Mouse (Mus musculus) right cerebral cortex, postnatal 4 days (tissue): ENCODE data around the gene Tcaf1.

ENCODE experiments used
- DNase-seq: peaks from one replicate; pipeline ENCODE4 v3.0.0-alpha.2; 2022

Tcaf1 gene

DNA sequence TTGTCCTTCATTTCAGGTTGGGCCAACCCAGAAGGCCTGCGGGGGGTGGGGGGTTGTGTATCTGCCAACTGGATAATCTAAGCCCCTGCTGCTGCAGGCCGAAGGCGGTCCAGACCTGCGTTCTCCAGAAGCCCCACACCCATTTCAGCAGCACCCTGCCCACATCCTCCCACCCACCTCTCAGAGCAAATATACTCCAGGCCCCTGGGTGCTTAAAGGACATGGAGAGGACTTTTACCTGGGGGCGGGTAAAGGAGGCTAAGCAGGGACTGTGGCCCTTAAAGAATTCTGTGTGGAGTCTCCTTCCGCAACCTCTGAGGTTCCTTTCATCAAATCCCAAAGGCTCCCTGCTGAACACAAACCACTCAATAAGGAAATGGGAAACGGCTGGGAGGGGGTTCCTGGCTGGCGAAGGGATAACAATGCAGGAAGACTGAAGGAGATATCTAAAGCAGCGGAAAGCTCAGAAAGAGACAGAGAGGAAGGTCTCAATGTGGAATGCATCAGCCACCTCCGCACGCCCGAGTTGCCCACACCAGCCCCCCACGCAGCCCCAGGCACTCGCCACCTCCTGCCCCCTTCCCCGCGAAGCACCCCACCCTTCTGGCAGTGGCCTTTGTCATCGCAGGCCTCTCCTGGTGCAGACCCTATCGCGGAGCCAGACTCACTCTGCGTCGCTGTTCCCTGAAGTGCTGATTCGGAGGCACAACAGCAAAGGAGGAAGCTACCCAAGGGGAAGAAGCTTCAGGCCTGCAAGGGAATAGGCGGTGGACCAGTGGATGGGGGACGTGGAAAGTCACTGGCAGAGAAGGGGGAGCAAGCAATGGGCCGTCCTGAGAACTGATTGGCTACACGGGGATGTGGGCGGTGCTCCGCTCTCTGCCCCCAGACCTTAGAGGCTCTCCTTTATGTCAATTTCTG is at the start of gene Tcaf1:
TSS of gene Tcaf1 (minus strand) at position 798 of the 921 bp plus-strand sequence.
- peak; percentile 80 for DNase-seq

DNA sequence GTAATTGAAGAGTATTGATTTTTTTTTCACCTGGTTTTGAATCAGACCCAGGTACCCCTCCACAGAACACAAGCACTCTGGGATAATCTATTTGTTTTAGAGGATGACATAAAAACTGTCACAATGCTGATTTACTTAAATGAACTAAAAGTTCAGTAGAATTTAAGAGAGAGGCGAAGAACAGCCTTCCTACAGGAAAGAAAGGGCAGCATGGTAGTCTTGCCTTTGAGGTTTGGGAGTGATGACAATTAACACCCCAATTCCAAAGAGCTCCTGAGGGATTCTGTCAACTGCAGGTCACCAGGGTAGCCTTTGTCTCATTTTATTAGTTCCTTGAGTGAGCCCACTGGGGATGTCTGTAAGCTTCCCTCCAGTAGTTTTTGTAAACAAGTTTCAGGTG is 46.2 kb upstream of the Tcaf1 start, which contains the start of gene Olfr38:
TSS of gene Olfr38 (plus strand) at position 301 of the 400 bp plus-strand sequence.
- no peak for DNase-seq

DNA sequence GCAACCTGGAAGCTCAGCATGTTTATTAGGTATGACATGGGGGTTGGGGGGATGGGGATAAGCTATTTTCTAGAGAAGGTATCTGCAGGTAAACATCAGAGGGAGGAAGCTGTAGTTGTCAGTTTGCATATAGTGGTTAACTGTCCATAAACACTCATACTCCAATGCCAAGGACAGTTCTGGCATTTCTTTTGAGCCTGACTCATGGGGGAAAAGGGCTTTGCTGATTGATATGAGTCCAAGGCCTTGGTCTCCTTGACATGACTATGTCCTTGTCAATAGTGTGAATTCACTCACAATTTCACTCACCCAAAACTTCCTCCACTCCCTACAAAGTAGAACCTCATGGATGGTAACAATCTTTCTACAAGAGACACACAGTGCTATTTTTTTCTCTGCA is 38.0 kb upstream of the Tcaf1 start:
- no peak for DNase-seq

DNA sequence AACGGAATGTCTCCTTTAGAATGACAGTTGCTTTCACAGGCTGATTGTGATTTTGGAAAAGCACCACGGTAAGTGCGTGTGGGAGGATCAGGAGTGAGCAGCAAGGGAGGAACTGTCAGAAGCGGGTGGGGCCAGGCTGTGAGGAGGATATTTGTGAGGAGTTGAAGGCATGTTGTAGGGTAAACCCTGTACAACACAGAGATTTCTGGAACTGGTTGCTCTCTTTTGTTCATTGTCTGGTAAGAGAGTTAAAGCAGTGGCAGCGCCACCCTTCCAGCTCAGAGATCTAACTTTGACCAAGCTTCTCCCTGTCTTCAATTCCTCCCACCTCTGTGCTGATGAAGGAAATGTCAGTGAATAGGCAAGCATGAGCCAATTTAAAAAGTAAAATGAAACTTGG is 32.4 kb upstream of the Tcaf1 start:
- DNase-seq = no peak

DNA sequence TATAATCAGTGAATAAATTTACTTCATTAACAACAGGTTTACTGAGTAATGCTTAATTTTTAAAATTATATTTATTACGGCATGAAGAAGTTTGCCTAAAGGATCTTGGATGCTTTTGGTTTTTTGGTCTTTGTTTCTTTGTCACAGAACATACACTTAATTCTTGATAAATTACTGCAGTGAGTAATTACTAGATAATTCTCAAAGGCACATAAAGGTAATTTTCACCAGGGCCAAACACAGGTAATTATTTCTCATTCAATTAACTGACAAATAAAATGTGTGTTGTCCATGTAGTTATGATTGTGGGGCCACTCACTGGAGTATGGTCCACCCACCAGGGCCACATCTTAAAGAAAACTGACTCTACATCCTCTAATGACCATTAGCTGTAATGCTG is 29.2 kb upstream of the Tcaf1 start, which contains the start of gene Olfr453:
TSS of gene Olfr453 (plus strand) at position 301 of the 400 bp plus-strand sequence.
- DNase-seq = no peak

DNA sequence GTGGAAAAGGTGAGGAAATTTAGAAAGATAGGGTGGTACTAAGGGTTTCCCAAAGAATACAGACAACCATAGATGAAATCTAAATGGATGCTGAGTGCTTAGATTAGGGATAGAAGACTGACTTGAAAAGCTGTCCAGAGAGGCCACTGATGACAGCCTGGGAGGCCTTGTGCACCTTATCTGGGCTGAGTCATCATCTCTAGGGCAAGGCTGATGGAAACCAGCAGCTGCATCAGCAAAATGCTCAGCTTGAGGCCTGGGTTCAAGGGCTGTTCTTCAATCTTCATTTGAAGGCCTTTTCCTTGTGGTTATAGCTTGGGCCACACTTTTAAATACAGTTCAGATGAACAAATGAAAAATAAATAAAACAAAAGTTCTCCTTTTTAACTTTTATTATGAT is 8.1 kb upstream of the Tcaf1 start:
- no peak for DNase-seq

DNA sequence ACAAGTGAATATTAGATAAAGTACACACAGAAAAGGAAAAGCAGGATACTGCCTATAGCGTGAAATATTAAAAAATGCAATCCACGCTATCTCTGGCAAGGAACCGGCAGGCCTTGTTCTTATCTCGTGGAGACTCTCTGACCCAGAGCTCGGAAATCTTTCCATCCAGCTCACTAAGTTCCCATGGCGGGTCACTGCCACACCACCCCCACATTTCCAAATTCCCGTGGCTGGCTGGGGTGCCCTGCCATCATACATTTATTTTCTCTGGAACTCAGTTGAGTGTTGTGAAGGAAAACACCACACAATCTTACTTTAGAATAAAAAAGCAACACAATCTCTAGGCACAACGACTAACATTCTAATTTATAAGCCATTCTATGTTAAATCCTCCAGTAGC is 4.8 kb upstream of the Tcaf1 start:
- no peak for DNase-seq

DNA sequence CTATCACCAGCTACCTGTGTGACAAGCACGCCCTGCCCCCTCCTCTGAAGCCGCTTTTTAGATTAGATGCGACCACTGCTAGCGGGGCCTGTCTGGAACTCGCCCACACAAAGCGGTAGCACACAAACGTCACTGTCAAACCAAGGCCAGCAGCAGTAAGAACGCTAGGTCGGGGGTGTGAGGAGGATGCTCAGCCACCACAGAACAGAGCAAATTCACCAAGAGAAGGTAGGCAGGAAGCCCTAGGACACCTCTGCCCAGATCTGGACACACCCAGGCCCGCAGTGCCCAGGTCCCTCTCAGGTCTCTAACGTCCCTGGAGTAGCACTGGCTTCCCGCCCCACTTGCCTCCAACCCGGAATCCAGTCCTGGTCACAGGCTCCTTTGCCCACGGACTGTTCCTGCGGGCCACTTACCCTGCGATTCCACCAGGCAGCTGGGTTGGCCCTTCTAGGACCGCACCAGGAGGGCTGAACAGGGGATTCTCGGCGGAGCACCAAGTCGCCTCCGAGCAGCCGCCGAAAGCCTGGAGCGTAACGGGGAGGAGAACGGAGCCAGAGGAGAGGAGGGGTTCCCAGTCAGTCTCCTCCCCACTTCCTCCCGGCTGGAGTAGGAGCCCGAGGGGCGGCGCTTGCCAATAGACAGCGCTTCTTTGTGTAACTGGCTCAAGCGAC is 17.2 kb downstream of the Tcaf1 start:
- DNase-seq = peak; percentile 79

DNA sequence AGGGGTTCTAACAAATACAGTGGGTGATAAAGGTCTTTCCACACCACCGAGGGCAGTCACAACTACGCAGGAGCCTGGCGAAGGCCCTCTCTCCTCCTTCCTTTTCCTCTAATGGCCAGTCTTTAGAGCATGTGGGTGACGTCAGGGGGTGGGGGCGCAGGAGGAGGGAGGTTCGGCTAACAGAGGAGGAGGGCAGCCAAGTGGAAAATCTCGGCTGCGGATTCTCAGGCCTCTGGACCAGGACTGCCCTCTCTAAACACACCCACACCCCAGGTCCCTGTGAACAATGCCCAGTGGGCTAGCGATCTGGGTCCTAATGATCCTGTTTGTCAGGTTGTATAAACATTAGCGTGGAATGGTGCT is 17.8 kb downstream of the Tcaf1 start:
- DNase-seq = peak; percentile 75

DNA sequence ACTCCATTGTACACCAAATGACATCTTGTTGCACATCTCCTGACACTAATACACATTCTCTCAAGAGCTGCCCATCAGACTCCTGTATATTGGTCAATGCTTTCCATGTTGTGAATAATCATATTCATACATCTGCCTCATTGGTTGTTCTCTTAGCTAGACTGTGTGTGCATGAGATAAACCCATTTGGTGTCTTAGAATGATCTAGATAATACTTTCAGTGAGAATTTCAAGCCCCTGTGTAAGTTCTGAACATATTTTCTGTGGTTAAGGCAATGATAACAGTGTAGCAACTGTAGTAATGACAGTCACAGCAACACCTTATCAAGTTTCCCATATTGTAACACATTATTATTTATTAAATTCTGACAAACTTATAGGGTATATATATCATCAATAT is 20.1 kb downstream of the Tcaf1 start:
- no peak for DNase-seq

DNA sequence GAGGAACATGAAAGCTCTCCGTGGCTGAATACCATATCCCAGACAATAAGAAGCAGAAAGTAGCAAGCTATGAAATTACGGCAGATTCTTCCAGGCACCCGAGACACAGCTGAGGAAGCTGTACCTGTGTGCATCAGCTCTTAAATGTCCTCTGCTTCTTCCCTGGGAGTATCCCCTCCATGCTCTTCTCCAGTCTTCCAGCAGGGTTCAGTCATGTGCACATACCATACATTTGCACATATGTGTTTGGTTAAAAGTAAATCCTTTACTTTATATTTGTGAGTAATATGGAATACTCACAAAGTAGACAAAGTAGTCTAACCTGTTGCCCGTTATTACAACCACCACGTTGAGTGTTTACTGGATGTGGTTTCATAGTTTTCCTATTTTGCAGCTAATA is 22.0 kb downstream of the Tcaf1 start:
- DNase-seq = no peak

DNA sequence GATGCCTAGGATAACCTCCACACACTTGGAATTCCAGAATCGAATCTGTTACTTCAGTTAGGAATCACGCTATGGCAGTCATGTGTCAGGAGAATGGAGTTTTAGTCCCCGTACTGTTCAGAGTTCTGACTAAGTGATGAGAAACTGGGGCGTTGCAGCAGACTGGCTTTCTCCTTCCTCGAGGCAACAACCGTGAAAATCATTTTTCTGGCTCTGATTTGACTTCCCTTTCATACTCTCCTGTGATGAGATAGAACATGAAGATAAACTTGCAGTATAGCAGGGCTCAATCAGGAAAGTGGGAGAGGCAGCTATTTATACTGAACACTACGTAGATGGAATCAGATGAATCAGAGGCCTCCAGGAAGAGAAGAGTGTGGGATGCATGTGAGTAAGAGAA is 29.8 kb downstream of the Tcaf1 start:
- no peak for DNase-seq

DNA sequence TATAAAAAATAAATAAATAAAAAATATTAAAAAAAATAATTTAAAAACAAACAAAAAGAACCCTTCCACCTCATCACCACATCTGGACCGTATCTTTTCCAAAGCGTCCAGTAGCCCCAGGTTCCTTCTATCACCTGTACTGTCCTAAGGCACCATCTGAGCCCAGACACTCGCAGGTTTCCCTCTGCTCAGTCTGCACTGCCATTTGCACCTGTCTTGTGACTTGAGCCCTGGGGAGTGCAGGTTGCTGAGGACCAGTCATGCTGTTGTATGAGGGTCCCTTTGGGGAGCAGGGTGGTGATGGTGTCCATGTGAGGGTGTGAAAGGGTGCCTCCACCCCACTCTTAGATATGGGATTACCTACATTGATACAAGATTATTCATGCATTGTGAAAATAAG is 33.9 kb downstream of the Tcaf1 start:
- DNase-seq = no peak

DNA sequence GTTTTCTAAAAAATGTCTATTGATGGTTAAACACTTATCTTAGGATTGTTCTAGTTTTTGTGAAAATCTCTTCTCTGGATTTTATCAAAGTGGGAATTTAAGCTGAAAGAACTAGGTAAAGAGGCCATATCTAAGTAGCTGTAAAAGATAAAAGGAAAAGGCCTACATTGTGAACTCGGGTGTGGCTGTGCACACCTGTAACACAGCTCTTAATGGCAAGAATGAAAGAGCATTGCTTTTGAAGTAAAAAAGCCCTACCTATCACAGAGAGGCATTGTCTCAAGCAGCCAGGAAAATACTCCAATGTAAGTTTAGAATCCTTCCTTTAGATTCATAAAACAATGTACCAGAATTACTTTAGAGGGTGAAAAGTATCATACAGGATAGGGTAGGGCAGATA is 38.1 kb downstream of the Tcaf1 start:
- DNase-seq = no peak

DNA sequence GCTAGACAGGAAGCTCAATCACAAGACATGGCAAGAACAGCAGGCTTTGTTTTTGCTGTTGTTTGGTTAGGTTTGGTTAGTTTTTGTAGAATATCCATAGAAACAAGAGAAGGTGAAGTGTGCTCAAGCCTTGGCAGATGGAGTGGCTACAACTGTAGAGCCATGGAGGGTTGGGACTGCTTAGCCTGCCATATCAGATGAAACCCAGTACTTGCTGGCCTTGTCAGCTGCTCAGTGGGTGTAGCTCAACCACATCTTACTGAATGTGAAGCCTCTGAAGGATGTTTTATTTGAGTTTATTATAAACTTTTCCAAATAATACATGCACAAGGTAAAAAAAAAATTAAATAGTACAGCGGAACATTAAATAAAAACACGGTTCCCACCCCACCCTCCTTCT is 42.2 kb downstream of the Tcaf1 start:
- no peak for DNase-seq

DNA sequence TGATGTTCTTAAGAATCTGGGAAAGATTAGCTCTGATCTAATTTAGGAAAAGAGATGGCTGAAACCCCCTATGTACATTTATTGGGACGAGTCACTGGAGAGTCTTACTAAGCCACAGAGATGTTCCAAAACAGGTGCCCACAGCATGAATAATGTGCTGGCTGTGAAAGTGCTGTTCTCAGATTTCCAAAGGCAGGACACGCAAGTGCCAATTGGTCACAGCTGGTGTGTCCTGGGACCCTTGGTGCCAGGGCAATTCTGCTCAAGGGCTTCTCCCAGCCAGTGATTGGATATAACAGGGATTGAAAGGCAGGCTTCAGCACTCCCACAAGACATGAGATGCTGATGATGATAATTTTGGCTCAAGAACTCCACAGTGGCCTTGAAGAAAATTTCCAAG is 48.1 kb downstream of the Tcaf1 start:
- no peak for DNase-seq

DNA sequence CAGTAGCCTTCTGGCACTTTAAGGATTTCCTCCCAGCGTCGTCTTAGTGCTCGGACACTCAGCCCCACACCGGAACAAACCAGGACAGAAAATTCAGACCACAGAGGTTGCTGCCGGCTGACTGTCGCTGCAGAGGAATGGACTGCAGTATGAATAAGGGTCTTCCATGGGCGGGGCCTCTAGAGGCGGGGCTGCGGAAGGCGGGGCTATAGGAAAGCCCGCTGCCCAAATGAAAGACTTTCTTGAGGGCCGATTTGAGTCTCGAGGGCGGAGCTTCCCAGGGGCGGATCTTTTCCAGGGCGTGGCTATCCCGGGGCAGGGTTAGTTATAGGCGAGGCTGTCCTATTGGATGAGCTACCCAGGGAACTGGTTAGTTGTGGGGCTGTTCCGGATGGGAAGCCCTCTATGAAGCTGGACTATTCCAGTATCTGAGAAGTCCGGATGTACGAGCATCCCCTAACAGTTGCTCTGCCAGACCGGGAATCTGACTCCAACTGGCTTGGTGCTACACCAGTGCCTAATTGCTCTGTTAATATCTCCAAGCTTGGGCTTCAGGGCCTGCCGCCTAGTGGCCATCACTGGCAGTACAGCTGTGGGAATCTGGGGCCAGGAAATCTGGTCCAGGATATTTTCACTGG is 64.9 kb downstream of the Tcaf1 start, which contains the start of gene Tcaf2:
TSS of gene Tcaf2 (minus strand) at position 343 of the 638 bp plus-strand sequence.
- DNase-seq = peak; percentile 69

DNA sequence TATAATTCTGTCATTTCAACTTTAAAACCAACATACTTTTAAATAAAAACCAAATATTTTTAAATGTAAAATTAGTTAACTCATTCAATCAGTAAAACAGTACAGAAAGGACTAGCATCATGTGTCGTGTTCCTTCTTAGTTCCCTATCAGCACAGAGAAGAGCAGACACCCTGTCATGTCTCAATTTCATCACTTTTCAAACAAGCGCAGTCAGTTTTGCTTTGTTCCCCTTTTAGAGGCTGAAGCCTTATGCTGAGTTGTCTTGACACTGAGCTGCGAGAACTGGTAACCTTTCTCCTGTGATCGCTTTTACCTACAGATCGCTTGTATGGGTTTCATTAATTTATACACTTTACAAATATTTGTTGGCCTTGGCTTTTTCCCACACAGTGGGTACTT is 75.5 kb downstream of the Tcaf1 start:
- no peak for DNase-seq

DNA sequence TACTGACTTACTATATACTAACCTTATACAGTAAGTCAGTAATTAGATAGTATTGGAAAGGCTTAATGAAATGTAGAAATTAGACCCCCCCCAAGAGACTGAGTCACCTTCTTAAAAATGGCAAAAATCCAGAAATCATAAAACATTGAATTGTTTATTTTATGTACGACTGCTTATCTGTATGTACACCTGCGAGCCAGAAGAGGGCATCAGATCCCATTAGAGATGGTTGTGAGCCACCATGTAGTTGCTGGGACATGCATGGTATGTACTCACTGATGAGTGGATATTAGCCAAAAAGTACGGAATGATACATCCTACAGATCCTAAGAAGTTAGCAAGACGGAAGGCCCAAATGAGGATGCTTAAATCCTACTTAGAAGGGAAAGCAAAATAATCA is 78.5 kb downstream of the Tcaf1 start:
- no peak for DNase-seq
